Mouse (Mus musculus): Measurements from ENCODE around the gene Nvl.

GRCm38 (mm10) chr1:181063991-181064390, 80.0 kb downstream of the Nvl start:
- TF ChIP-seq CTCF (IDR thresholded peaks at IDR 0.05; ENCODE audit: extremely low read depth, insufficient read depth, low read length), result no peak
- TF ChIP-seq POLR2A (IDR thresholded peaks at IDR 0.05; ENCODE audit: extremely low read depth, insufficient read depth, low read length), result no peak

Data from cortical plate, adult 2 months (tissue).